Mouse (Mus musculus): ENCODE measurements around the gene Chst3.
"Not testable (repeated sequence)": the region's sequence is repeated elsewhere in the genome, so short reads cannot be mapped to it uniquely, and the experiment has no call there.

The Chst3 gene

GRCm38 (mm10) chr10:60156016-60156415 lies 63.0 kb downstream of the Chst3 start:
- DNase-seq = no peak

- no peak for DNase-seq
These were observed 67.9 kb downstream of the Chst3 start for GRCm38 (mm10) chr10:60151107-60151663.

- DNase-seq = peak; percentile 60
These were observed 71.0 kb downstream of the Chst3 start for GRCm38 (mm10) chr10:60148087-60148486.

GRCm38 (mm10) chr10:60147510-60148047 lies 71.5 kb downstream of the Chst3 start:
- DNase-seq = not testable (repeated sequence)

GRCm38 (mm10) chr10:60141656-60142160 lies 77.4 kb downstream of the Chst3 start:
- no peak for DNase-seq

- DNase-seq = no peak
These were observed 78.3 kb downstream of the Chst3 start for GRCm38 (mm10) chr10:60140751-60141150.

- DNase-seq = no peak
These were observed 80.4 kb downstream of the Chst3 start for GRCm38 (mm10) chr10:60138680-60139079.

- DNase-seq = no peak
These were observed 82.1 kb downstream of the Chst3 start for GRCm38 (mm10) chr10:60136935-60137334.

GRCm38 (mm10) chr10:60136010-60136409 lies 83.0 kb downstream of the Chst3 start:
- DNase-seq = not testable (repeated sequence)

GRCm38 (mm10) chr10:60134201-60134600 lies 84.9 kb downstream of the Chst3 start:
- no peak for DNase-seq

- DNase-seq = no peak
These were observed 85.6 kb downstream of the Chst3 start for GRCm38 (mm10) chr10:60133501-60133900.
